Mouse (Mus musculus) ovary, postnatal 10 days (tissue): ENCODE results near the gene Poldip2.

Experiments
- DNase-seq: peaks from one replicate; pipeline ENCODE4 v3.0.0; 2022; ENCODE audit warnings: low spot score

Gene Poldip2

DNA sequence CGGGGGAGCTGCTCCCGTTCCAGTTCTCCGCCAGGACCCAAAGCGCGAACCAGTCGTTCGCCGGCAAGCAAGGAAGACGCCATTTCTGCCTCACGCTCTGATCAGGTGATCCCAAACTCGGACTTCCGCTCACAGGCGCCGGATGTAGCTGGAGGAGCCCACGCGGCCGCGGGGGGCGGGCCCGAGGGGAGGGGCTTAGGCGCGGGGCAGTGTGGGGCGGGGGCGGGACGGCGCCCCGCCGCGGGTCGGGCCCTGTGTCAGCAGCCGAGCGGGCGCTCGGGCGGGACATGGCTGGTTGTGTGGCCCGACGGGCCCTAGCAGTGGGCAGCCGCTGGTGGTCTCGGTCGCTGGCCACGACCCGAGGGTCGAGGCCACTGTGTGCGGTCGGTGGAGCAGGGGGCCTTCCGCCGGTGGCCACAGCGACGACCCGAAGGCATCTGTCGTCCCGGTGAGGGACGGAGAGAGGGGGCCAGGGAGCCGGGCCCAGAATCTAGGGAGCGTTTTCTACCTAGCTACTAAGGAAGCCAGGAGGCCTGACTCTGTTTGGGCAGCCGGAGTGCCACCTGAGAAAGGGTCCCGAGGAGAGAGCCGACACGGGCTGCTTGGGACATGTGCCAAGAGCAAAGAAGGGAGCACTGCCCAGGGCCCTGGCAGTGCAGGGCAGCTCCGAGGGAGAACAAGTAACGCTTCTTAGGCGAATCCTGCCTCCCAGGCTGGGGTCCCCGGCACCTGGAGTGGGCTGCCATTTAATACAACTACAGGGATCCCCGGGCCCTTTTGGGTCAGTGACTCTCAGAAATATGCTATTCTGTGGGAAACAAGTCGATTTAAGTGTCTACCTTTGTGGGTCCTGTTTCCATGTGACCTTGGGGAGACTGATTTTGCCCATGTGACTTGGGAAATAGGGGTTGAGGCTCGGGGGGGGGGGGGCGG, at the start of gene Poldip2, which contains the start of gene Tmem199:
Gene Poldip2, plus strand, starts transcription at position 169 of the 933 bp plus-strand sequence.
Gene Tmem199, minus strand, starts transcription at position 148 of the 933 bp plus-strand sequence.
- peak; percentile 62 for DNase-seq

DNA sequence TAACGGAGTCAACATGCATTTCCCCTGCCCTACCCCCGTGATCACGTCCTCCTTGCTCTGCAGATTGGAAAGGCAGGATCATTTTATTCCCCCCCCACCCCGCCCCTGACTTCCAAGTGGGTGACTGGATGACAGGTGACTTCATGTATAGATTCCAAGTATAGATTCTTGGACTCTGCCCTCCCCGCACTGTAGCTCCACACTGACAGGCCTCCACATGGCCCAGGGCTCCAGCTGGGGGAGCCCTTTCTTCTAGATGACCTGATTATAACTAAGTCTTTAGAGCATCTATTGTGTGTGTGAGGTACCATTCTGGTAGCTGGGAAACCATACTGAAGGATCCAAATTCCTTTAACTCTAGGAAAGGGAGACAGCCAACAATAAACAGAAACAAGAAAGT, 49.3 kb upstream of the Poldip2 start:
- no peak for DNase-seq

GRCm38 (mm10) chr11:78463286-78464036, 48.5 kb upstream of the Poldip2 start:
- DNase-seq = no peak

DNA sequence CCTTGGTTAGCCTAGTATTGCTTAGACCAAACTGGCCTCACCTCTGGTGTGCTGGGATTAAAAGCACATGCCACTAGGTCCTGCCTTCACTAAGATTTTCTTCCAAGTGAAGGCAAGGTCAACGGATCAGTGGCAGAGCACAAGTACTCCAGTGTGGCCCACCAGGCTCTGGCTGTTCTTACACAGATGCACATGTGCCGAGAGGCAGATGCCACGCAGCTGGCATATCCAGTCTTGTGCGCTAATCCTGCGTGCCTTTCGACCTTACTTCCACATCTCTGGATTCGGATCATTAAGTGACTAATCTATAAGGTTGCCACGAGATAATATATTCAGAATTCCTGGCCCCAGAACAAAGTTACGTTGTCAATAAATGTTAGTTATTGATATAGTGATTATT, 46.9 kb upstream of the Poldip2 start:
- no peak for DNase-seq

DNA sequence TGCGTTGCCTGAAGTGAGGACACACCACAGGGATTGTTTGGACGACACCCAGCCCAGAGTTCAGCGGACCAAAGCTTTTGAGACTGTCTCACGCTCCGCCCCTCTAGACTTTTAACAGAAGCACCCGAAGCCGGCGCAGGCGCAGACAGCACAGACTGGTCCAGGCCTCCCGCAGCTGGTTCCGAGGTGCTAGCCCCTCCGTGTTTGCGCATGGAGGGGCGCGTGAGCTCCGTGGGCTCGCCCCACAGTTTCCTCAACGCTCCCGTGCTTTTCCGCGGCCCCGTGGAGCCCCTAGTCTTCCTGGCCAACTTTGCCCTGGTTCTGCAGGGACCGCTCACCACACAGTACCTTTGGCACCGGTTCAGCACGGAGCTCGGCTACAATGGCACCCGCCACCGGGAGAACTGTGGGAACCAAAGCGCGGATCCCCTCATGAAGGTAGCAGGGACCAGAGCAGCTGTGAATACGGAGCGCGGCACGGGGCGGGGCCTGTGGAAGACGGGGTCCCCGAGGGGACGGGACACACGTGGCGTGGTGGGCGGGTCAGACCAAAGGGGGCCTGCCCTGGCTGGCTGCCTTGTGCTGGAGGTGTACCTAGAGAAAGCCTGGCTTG, 46.3 kb upstream of the Poldip2 start, which contains the start of gene Slc46a1:
Gene Slc46a1, plus strand, starts transcription at position 130 of the 613 bp plus-strand sequence.
- peak; percentile 77 for DNase-seq

DNA sequence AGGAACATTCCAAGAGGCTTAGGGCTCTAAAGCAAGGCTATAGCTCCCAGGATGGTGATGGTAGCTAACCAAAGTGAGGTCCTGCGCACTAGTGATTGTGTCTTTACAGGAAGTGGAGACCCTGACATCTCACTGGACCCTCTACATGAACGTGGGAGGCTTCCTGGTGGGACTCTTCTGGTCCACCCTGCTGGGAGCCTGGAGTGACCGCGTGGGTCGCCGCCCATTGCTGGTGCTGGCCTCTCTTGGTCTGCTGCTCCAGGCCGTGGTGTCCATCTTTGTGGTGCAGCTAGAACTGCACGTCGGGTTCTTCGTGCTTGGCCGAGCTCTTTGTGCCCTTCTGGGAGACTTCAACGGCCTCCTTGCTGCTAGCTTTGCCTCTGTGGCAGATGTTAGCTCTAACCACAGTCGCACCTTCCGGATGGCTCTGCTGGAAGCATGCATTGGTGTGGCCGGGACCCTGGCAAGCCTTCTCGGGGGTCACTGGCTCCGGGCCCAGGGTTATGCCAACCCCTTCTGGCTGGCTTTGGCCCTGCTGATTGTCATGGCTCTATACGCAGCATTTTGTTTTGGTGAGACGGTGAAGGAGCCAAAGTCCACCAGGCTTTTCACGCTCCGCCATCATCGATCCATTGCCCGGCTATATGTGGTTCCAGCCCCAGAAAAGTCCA, 45.6 kb upstream of the Poldip2 start:
- no peak for DNase-seq

DNA sequence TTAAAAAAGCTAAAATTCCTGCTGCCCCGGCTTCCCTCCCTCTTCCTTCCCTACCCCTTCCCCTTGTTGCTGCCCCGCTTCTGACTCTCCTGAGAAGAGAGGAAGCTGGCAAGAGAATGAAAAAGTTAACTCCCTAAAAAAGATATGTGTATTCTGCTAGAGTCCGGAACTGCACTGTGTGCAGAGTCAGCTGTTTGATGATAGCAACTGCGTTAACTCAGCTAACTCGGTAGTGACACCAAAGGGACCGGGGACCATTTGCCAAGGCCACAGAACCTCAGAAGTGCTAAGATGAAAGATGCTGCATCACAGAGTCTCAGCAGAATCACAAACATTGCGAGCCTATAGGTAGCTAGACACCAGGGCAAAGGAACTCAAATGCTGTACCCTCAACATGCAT, 44.5 kb upstream of the Poldip2 start:
- DNase-seq = no peak

DNA sequence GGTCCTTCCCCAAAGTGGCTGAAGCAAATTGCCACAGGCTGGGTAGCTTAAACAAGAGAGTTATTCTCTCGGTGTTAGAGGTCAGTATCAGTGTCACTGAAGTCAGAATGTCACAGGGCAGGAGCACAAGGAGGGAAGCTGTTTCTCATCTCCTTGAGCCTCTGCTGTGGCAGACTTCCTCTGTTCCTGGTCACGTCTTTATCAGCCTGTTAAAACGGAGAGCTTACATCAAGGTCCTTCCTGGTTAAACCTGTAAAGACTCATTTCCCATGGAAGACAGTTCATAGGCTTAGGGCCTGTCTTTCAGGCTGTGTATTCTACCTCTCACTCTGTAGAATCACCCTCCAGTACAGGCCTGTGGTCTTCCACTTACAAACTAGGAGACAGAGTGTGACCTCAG, 44.1 kb upstream of the Poldip2 start:
- no peak for DNase-seq

- DNase-seq = no peak
Observed at GRCm38 (mm10) chr11:78471326-78472103, 40.5 kb upstream of the Poldip2 start.

DNA sequence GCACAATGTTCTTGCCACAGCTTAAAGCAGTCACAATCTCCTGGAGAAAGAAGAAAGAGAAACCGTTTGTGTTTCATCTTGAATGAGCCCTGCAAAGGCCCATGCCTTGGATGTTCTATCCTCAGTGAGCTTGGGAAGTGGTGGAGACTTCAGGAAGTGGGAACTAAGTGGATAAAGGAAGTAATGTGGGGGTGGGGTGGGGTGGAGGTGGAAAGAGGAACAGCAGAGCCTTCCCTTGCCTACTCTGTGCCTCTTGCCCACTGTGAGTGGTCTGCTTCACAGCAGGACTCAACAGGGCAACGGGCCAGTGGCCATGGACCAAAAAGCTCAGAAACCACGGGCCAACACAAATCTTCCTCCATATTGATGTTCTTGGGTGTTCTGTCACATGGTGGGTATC, 36.7 kb upstream of the Poldip2 start:
- DNase-seq = no peak

DNA sequence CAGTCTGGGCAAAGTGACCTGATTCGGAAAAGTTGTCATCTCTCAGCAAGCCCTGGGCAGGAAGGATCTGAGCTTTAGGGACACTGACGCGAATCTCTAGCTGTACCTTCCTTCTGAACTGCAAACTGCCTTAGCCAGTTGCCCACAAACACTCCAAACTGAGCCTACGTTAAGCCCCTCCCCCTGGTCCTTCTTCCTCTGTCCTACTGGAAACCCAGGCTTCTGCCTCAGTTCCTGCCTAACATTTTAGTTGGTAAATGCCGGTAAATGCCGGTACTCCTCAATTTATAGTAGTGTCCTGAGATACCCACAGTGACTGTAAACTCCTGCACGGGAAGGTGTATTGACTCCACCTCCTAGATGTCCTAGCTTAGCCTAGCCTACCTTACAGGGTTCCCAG, 28.4 kb upstream of the Poldip2 start:
- no peak for DNase-seq

- peak; percentile 52 for DNase-seq
Observed at GRCm38 (mm10) chr11:78488168-78488567, 23.8 kb upstream of the Poldip2 start.

DNA sequence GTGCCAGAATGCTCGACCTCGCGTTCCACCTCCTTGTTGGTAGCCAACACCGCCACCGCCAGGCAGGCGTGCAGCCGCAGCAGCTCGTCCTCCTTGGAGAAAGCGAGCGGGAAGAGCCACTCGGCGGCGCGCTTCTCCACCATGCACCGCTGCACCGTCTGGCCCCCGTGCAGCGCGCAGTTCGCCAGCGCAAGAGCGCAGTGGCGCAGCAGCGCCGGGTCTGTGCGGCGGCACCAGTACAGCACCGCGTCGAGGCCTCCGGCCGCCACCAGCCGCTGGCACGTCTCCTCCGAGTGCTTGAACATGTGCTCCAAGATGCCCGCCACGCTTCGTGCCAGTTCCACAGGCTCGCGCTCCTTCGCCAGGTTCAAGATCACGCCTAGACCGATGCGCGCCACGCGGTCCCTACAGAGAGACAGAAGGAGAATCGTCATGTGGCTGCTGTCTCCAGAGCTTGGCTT, 21.2 kb upstream of the Poldip2 start:
- DNase-seq = no peak

DNA sequence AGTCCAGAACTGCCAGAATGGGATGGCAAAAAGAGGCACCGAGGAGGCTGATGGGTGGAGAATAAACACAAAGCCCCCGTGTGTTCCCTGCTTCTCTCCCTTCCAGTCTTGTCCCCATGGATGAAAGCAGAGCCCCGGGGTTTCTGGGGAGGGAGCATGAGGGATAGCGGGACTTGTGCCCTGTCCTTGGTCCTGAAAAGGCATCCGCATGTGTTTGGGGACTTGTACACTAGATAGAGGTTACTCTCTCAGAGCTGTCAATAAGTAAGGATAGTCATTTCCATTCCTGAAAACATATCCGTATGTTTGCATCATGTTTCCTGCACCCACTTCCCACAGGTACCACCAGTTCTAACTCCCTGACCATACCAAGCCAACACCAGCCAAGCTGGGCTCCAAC, 16.1 kb upstream of the Poldip2 start:
- DNase-seq = peak; percentile 15

DNA sequence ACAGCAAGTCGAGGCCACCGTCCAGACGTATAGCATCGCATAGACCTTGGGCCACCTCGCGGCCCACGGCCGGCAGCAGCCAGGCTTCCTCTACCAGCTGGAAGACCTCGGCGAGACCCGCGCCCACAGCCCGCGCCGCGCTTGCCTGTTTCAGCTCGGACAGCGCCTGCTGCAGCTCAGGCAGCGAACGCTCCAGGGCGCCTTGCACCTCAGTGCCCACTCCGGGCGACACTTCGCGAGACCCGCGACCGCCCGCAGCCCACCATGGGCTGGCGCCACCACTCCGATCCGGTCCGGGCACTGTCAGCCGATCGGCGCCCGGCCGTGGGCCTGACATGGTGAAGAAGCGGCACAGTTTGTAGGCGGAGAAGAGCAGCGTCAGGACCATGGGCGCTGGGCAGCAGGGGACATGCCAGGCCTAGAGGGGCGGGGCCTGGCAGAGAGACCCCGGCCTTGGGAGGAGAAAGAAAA, 14.9 kb upstream of the Poldip2 start:
- DNase-seq = no peak

- peak; percentile 49 for DNase-seq
Observed at GRCm38 (mm10) chr11:78497544-78498522, 14.2 kb upstream of the Poldip2 start, which contains the start of gene Sarm1. TSS of gene Sarm1 (minus strand) at chr11:78497754.

GRCm38 (mm10) chr11:78499004-78499403, 13.0 kb upstream of the Poldip2 start, which contains the start of gene Vtn:
TSS of gene Vtn (plus strand) at chr11:78499091.
- DNase-seq = no peak

- no peak for DNase-seq
Observed at GRCm38 (mm10) chr11:78499543-78499942, 12.4 kb upstream of the Poldip2 start.

DNA sequence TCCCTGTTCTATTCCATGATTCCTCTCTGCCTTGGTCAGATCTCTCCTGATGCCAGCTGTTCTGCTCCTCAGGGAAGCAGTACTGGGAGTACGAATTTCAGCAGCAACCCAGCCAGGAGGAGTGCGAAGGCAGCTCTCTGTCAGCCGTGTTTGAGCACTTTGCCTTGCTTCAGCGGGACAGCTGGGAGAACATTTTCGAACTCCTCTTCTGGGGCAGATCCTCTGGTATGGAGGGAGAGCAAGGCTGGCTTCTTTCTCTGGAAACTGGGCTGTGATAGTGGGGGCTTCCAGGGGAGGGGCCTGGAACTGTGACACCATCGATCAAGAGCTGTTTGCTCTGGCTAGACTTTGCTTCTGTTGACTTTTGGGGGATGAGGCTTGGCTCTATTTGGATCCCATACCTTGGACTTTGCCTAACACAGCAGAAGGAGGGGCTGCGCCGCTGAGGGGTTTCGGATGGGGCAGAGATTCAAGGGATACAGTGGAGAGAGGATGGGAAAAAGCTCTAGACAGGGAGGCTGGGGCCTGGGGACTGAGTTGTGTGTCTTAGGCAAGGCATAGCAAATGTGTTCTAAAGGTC, 11.3 kb upstream of the Poldip2 start:
- DNase-seq = no peak
